17 mouse cellular contexts compared by ENCODE assay signal in the genomic region with DNA sequence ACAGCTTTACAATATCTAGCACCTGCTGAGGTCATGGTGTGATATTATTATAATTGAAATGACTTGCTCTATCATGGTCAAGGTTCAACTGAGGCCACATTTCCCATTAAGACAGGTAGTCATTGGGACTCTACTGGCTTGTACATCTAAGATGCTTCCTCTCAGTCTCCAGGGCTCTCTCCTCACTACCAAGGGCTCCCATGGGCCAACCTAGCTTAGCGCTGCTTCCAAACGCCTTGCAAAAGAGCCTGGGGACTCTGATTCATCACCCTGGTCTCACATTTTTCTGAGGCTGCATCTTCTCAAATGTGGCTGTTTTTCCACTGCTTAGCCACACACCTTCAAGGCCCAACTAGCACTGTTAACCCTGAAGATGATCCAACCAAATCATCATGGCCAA.
"Had no signal": no experiment of that assay in that cellular context is flagged by ENCODE, and none has a peak within 500 bp of the region (broad histone marks: within the 10 kb centered on the region; RNA-seq: fewer than 3 reads in every experiment).

No protein-coding gene starts in this region.

- H3K4me2 ChIP-seq: lung, embryonic 15.5 days; midbrain, embryonic 11.5 days; midbrain, embryonic 13.5 days; midbrain, embryonic 15.5 days; neural tube, embryonic 12.5 days; stomach, embryonic 15.5 days had no signal

- H3K9me3 ChIP-seq: lung, embryonic 15.5 days; megakaryocyte, embryonic 14.5 days; midbrain, embryonic 13.5 days; midbrain, embryonic 15.5 days; neural tube, embryonic 12.5 days; stomach, embryonic 15.5 days had no signal

- H3K27me3 ChIP-seq: lung, embryonic 15.5 days; midbrain, embryonic 13.5 days; midbrain, embryonic 15.5 days; neural tube, embryonic 12.5 days; stomach, embryonic 15.5 days had no signal

- H3K36me3 ChIP-seq: lung, embryonic 15.5 days; midbrain, embryonic 13.5 days; midbrain, embryonic 15.5 days; neural tube, embryonic 12.5 days; stomach, embryonic 15.5 days had no signal

- H3K4me1 ChIP-seq: lung, embryonic 15.5 days; megakaryocyte, embryonic 14.5 days; midbrain, embryonic 13.5 days; midbrain, embryonic 15.5 days; neural tube, embryonic 12.5 days; stomach, embryonic 15.5 days had no signal

- H3K4me3 ChIP-seq: lung, embryonic 15.5 days; megakaryocyte, embryonic 14.5 days; midbrain, embryonic 13.5 days; midbrain, embryonic 15.5 days; neural tube, embryonic 12.5 days; stomach, embryonic 15.5 days had no signal

- H3K9ac ChIP-seq: lung, embryonic 15.5 days; midbrain, embryonic 13.5 days; midbrain, embryonic 15.5 days; neural tube, embryonic 12.5 days; stomach, embryonic 15.5 days had no signal

- ATAC-seq: lung, postnatal 0 days; midbrain, embryonic 13.5 days; midbrain, embryonic 15.5 days had no signal

- DNase-seq: lung, adult 2 months; lung, postnatal 14 days; lung, postnatal 36 days; right cerebral cortex, postnatal 14 days; thymus, adult 2 months; thymus, postnatal 25 days; thymus, postnatal 4 days had no signal

- H3K27ac ChIP-seq: lung, embryonic 15.5 days; macrophage; midbrain, embryonic 13.5 days; midbrain, embryonic 15.5 days; neural tube, embryonic 12.5 days; stomach, embryonic 15.5 days; stomach, postnatal 0 days had no signal
